Mouse (Mus musculus) testis, postnatal 14 days (tissue): ENCODE measurements around the gene E130114P18Rik.

Experiments
- DNase-seq: peaks from one replicate; pipeline ENCODE4 v3.0.0; 2021; ENCODE audit warnings: low spot score

Gene E130114P18Rik

GRCm38 (mm10) chr4:97695414-97696040, 82.4 kb downstream of the E130114P18Rik start:
- no peak for DNase-seq

DNA sequence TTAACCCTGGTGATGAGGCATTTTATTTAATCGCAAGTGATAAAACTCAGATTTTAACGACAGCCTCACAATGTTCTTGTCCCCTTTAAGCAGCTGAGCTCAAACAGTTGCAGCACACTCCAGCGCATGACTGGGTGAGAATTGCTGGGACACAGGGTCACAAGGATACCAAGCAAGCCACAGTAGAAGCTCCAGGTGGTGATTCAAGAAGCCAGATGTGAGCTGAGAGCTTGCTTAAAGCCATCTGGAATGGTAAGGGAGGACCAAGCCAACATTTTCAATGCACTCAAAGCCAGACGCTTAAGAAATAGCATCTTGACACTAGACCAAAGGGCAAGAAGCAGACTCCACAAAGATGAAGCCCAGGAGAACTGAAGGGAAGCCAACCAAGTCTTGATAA, 83.9 kb downstream of the E130114P18Rik start:
- no peak for DNase-seq

GRCm38 (mm10) chr4:97693054-97693453, 84.8 kb downstream of the E130114P18Rik start:
- no peak for DNase-seq

GRCm38 (mm10) chr4:97690384-97690766, 87.5 kb downstream of the E130114P18Rik start:
- no peak for DNase-seq

DNA sequence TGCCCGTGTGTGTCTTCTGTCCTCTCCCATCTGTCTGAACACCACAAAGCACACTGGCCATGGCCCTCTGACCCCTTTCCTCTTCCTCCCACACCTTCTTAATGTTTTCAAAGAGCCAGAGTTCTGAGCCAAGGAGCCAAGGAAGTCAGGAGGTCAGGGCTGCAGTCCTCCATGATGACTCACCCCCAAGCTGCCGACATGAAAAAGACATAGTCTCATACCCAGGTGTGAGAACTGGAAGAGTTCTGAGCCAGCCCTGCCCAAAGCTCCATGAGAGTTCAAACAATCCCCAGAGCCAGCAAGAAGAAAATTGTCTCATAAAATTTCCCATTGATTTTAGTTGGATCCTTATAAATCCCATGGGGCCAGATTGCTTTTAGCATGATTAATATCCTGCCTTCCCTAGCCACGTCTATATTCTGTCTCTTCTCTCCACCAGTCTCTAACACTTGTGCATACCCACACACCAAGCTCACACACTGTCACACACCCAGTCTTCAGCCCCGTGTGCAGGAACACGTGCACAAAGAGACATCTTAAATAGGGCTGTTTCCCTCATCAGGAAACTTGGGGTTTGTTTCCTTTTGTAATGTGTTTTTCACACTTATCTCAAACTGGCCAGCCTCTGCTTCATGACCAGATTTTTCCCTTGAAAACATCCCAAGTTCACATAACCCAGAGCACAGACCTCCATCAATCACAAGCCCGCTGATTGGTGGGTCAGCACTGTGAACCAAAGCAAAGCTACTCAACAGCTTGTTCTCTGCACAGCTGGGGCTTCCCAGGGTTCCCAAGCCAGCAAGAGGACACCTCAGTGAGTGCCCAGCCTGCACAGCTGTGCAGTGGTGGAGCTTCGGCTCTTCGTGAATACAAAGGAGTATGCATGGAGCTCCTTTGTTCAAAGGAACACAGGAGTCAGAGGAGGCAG, 88.2 kb downstream of the E130114P18Rik start:
- peak; percentile 40 for DNase-seq

DNA sequence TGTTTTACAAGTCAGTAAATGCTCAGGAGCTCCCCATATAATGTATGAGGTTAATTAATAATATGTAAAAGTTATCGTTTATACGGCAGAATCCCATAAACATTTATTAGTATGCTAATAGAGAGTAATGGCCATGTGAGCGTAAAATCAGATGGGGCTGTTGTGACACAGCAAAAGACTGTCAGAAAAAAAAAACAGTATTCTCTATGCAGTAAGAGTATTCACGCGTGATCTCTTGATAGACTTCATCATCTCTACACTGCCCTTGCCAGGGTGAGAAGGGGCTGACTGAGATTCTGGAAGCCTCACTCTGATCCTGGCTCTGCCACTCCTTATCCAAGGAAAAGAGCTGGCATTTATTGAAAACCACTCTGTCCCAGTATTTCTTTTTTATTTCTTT, 91.9 kb downstream of the E130114P18Rik start:
- no peak for DNase-seq

GRCm38 (mm10) chr4:97676579-97676937, 101.3 kb downstream of the E130114P18Rik start:
- DNase-seq: no peak

- no peak for DNase-seq
Observed at GRCm38 (mm10) chr4:97675741-97676578, 101.9 kb downstream of the E130114P18Rik start.

GRCm38 (mm10) chr4:97673854-97674510, 103.9 kb downstream of the E130114P18Rik start:
- DNase-seq: no peak

DNA sequence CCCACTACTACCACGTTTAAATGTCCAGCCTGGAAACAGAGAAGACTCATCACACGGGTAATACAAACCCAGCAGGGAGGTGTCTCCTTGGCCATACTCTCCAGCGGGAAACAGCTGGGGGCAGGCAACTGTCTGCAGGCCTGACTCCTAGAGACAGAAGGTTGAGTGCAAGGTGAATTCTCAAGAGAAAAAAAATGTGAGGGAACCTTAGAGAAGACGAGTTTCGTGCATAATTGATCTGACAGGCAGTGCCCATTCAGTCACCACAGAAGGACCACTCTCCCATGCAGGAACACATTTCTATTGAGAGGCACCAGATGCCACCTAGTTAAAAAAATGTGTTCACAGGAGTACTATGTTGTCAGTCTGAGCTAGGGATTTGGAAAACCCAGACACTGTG, 105.4 kb downstream of the E130114P18Rik start:
- no peak for DNase-seq

- no peak for DNase-seq
Observed at GRCm38 (mm10) chr4:97671911-97672310, 106.0 kb downstream of the E130114P18Rik start.

GRCm38 (mm10) chr4:97670418-97670817, 107.5 kb downstream of the E130114P18Rik start:
- no peak for DNase-seq

DNA sequence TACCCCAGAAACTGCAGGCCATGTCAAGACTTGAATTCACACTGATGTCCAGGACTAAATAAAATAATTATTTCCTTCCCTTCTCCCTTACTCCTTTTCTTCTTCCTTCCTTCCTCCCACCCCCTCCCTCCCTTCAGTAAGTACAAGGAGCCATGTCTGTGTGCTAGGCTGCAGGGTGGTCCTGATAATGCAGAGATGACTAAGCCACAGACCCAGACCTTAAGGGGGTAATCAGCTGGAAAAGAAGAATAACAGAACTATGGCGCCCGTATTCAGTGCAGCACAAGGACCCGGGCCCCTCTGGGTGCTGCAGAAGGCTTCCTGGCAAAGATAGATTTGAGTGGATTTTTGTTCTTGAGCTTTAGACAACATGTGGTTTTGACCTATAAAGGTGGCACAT, 108.1 kb downstream of the E130114P18Rik start:
- DNase-seq: no peak

- DNase-seq: no peak
Observed at GRCm38 (mm10) chr4:97665428-97665755, 112.5 kb downstream of the E130114P18Rik start.

DNA sequence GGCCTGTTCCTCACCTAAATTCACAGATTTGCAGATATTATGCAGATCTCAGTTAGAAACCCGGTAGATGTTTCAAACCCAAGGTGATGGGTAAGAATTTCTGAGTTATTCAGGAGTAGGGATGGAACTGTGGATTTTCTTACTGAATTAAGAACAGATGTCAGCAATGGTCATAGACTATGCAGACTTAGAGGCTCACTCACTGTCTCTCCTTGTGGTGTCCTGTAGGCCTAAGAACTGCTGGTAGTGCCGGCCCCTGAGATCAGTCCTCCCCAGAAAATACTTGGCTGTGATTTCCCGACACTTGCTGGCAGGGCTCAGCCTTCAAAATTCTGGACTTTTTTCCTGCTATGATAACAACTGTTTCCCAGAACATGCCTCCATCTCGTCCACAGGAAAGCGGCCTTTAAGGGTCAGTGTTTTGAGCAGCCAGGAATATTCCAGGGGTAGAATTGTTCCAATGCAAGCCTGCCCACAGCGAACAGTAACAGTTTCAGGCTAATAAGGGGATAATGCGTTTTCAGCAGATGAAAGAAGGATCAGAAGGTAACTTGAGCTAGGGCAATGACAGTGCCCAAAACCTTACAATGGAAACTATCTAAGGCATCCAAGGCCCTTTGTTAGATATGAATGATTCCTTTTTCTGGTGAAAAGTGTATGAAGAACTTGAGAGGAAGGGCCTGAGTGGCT, 113.0 kb downstream of the E130114P18Rik start:
- DNase-seq: no peak

- DNase-seq: no peak
Observed at GRCm38 (mm10) chr4:97663922-97664321, 114.0 kb downstream of the E130114P18Rik start.

- peak; percentile 46 for DNase-seq
Observed at GRCm38 (mm10) chr4:97662841-97663240, 115.0 kb downstream of the E130114P18Rik start.

DNA sequence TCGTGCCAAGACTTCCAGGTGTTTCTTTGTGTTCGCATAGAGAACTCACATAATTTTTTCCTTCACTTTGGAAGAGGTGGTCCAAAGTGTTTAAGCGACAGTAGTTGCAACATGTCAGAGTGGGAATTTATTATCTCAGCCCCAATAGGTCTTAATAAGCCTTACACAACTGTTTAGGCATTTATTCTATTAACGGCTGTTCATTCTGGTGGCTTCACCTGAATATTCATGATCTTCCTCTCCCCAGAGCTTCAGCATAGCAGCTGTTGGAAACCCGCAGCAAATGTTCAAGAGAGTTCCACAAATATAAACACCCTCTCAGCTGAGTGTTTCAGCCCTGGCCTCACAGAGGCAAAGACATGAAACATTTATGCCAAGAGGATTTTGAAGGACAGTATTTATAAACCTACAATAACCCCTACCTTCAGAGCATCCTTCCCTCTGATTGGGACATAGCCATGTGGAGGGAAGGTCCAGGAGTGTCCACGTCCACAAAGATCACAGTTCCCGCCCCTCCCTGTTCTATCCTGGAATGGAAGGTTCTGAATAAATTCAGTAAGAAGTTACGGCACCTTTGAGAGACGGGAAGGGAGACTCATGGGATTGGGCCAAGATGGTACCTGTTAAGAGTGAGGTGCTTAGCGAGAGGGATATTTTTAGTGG, 116.1 kb downstream of the E130114P18Rik start:
- no peak for DNase-seq

- DNase-seq: no peak
Observed at GRCm38 (mm10) chr4:97657586-97657985, 120.3 kb downstream of the E130114P18Rik start.

DNA sequence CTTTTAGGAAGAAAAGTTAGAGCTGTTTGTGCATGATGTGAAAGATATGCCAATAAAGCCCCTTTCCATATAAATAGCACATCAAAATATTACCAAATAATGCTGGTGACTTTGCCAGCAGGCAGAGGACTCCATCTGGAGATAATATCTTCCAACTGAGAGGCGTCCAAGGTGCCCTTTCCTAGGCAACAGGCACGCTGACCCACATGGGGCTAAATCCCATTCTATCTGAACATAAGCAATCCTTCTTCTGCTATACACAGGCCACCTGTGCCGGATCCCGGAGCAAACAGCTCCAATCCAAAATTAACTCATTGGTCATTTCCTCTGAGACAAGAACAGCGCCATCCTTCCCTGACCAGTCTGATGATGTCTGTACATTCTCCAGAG, 128.3 kb downstream of the E130114P18Rik start:
- DNase-seq: no peak
